ENCODE assay signal across 8 mouse cellular contexts in the genomic region with DNA sequence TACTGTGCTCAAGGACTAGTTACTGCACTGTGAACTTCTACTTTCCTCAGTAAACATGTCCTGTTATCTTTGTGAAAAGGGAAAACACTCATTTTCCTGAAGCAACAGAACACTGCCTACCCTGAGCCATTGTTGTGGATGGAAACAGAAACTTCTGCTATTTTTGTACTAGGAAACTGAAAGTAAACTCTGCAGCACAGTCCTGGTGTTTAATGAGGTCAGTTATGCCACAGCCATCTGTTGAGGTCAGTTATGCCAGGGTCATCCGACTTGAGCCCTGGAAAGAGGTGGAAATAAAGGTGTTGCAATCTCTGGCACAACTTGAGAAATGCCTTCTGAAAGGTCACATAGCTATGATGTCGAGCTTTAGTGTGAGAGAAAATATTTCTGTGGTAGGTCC. TPM values are rescaled to one million over a fixed set of nuclear protein-coding genes. Genes with fewer than 3 reads are reported as not detected.
DNase-seq lines count a peak whose midpoint lies in the region; ATAC-seq and TF ChIP-seq lines count a peak whose summit lies in the region.
"Had no signal": no experiment of that assay in that cellular context is flagged by ENCODE, and none has a peak within 500 bp of the region (broad histone marks: within the 10 kb centered on the region; RNA-seq: fewer than 3 reads in every experiment).

No protein-coding gene starts in this region.

- H3K9ac ChIP-seq in intestine, postnatal 0 days (ENCODE audit: low read depth, low read length): no peak overlapping the region
- no peak overlapping the region for H3K9ac ChIP-seq in intestine, embryonic 16.5 days (ENCODE audit: low read depth, low read length)
- no peak overlapping the region for H3K9ac ChIP-seq in CH12.LX (ENCODE audit: insufficient read depth, low read depth)

- no peaks in the 10 kb centered on the region for H3K27me3 ChIP-seq in intestine, postnatal 0 days (replicated peaks; ENCODE audit: control insufficient read depth, insufficient read depth, low read length)
- no peaks in the 10 kb centered on the region for H3K27me3 ChIP-seq in intestine, embryonic 16.5 days (replicated peaks; ENCODE audit: control insufficient read depth, insufficient read depth, low read length)
- H3K27me3 ChIP-seq in CH12.LX (replicated peaks): no peaks in the 10 kb centered on the region

- 29% methylated on average over 2 of the region's 2 CpGs for WGBS in intestine, postnatal 0 days
- 37% methylated on average over 2 of the region's 2 CpGs for WGBS in intestine, embryonic 16.5 days

- dilution Hi-C loops in CH12.LX (cut with MboI; ENCODE audit: extremely low pct_ligation_motif_present, extremely low pct_unique_long_range_greater_than_20kb, low sequenced_read_pairs): no loop called here

- H3K4me3 ChIP-seq in intestine, postnatal 0 days (ENCODE audit: low read depth, low read length): no peak overlapping the region
- H3K4me3 ChIP-seq in intestine, embryonic 16.5 days (ENCODE audit: low read length): no peak overlapping the region
- H3K4me3 ChIP-seq in CH12.LX (replicated peaks in 1 of 3; ENCODE audit: low read depth in 2 of 3, low read length in 2 of 3, poor library complexity in 1 of 3): no peak overlapping the region

- no peaks in the 10 kb centered on the region for H3K79me2 ChIP-seq in CH12.LX (replicated peaks; ENCODE audit: control insufficient read depth, extremely low read depth, insufficient read depth, poor library complexity, severe bottlenecking)

- no peak overlapping the region for H3K4me2 ChIP-seq in intestine, postnatal 0 days (replicated peaks; ENCODE audit: low read depth)
- H3K4me2 ChIP-seq in intestine, embryonic 16.5 days (ENCODE audit: low read depth, low read length): no peak overlapping the region
- no peak overlapping the region for H3K4me2 ChIP-seq in CH12.LX (ENCODE audit: insufficient read depth, low read depth, poor library complexity, severe bottlenecking)

- ATAC-seq in intestine, postnatal 0 days: peak; percentile 67
- no peak for ATAC-seq in intestine, embryonic 16.5 days

- TF ChIP-seq RAD21 in CH12.LX (IDR thresholded peaks at IDR 0.05; ENCODE audit: low read depth, low read length): no peak

- DNase-seq in CH12.LX (ENCODE audit: extremely low read depth): peak; percentile 35
- peak; percentile 61 for DNase-seq in adrenal gland, postnatal 10 days
- peak; percentile 73 for DNase-seq in lung, postnatal 36 days
- DNase-seq in gastrocnemius, postnatal 4 days (ENCODE audit: low spot score in 2 of 2): no peak
- no peak for DNase-seq in cerebellum, adult 18-20 months

- 0 out of 2 replicates have a peak overlapping the region, but pooled peaks have one; percentile 57 for H3K27ac ChIP-seq in intestine, postnatal 0 days (ENCODE audit: low read depth, low read length)
- no peak overlapping the region for H3K27ac ChIP-seq in intestine, embryonic 16.5 days (ENCODE audit: low read length)
- no peak overlapping the region for H3K27ac ChIP-seq in CH12.LX (ENCODE audit: insufficient read depth, low read depth)

- no peak for TF ChIP-seq POLR2A in CH12.LX (IDR thresholded peaks at IDR 0.05; ENCODE audit: low read depth, low read length)

- peak; percentile 29; the same call in 1 of the 2 replicates for TF ChIP-seq EP300 in CH12.LX (IDR thresholded peaks at IDR 0.05; ENCODE audit: low read length)

- no peaks in the 10 kb centered on the region for H3K9me3 ChIP-seq in intestine, postnatal 0 days (ENCODE audit: control insufficient read depth)
- H3K9me3 ChIP-seq in intestine, embryonic 16.5 days (ENCODE audit: control insufficient read depth, low read length): no peaks in the 10 kb centered on the region
- no peaks in the 10 kb centered on the region for H3K9me3 ChIP-seq in CH12.LX (replicated peaks; ENCODE audit: low read length)

- H3K36me3 ChIP-seq in intestine, postnatal 0 days (ENCODE audit: control insufficient read depth, insufficient read depth): no peaks in the 10 kb centered on the region
- H3K36me3 ChIP-seq in intestine, embryonic 16.5 days (ENCODE audit: control insufficient read depth, insufficient read depth, low read length): no peaks in the 10 kb centered on the region
- H3K36me3 ChIP-seq in CH12.LX (replicated peaks in 1 of 2; ENCODE audit: control insufficient read depth in 1 of 2, insufficient read depth in 1 of 2, low read length in 1 of 2): no peaks in the 10 kb centered on the region
- H3K36me3 ChIP-seq: G1E had no signal

- peaks cover 4% of the 10 kb centered on the region; the same call in 1 of the 2 replicates for H3K4me1 ChIP-seq in intestine, postnatal 0 days (replicated peaks; ENCODE audit: control insufficient read depth, insufficient read depth, low read length)
- H3K4me1 ChIP-seq in intestine, embryonic 16.5 days (ENCODE audit: control insufficient read depth, insufficient read depth, low read length): peaks cover 7% of the 10 kb centered on the region
- peaks cover 4 to 20% of the 10 kb centered on the region in 2 experiments for H3K4me1 ChIP-seq in CH12.LX (ENCODE audit: control insufficient read depth in 1 of 2, insufficient read depth in 2 of 2)

- in situ Hi-C loops in CH12.LX (cut with MboI; ENCODE audit: low pct_ligation_motif_present, low pct_unique_long_range_greater_than_20kb, low sequenced_read_pairs): no loop called here

- no peak for TF ChIP-seq CTCF in intestine, postnatal 0 days (IDR thresholded peaks at IDR 0.05; ENCODE audit: low read depth)
- TF ChIP-seq CTCF in CH12.LX (conservative IDR thresholded peaks at IDR 0.05 in 1 of 2, IDR thresholded peaks at IDR 0.05 in 1 of 2; ENCODE audit: low read depth in 2 of 2, low read length in 2 of 2): no peak

TF ChIP-seq in CH12.LX, 34 proteins besides CTCF, POLR2A, EP300 and RAD21:
- TF ChIP-seq HCFC1 (IDR thresholded peaks at IDR 0.05; ENCODE audit: low read depth, low read length): no peak
- 0 out of 2 replicates have a peak, but pooled peaks have one; percentile 7 for TF ChIP-seq BHLHE40 (IDR thresholded peaks at IDR 0.05; ENCODE audit: low read depth, low read length)
- peak; percentile 72 for TF ChIP-seq ETS1 (conservative IDR thresholded peaks at IDR 0.05; ENCODE audit: low read depth, low read length)
- peak; percentile 87 for TF ChIP-seq MEF2A (IDR thresholded peaks at IDR 0.05; ENCODE audit: borderline replicate concordance, low read depth, low read length)
- no peak for TF ChIP-seq JUN (IDR thresholded peaks at IDR 0.05; ENCODE audit: insufficient read depth, low read depth, low read length)

RNA-seq across cellular contexts. Expression of a gene that starts 3.8 kb away (rescaled TPM):
- 10.8 and 13.1 TPM in 2 replicates for polyA plus RNA-seq in intestine, postnatal 0 days (2015; fragmentation: Nextera tagmentation; extraction: Ambion mirVana)
- 1.2 TPM in 2 replicates for polyA plus RNA-seq in intestine, embryonic 16.5 days (2015; fragmentation: Nextera tagmentation; extraction: Ambion mirVana)
- total RNA-seq in CH12.LX (2012; rRNA removed) (0.04 TPM in 1 of 2 replicates, not detected in the other), CH12.LX (2014; rRNA removed) (0.07 and 0.12 TPM in 2 replicates)
- polyA plus RNA-seq in CH12.LX (2012; ENCODE audit: insufficient read length, low read depth): 0.06 and 0.16 TPM in 2 replicates
- total RNA-seq in adrenal gland, postnatal 10 days (2021): 10 to 100 TPM; 13.9 to 15.0 TPM
- 1 to 10 TPM; 1.8 to 1.9 TPM for total RNA-seq in gastrocnemius, postnatal 4 days (2021)
- polyA plus RNA-seq: G1E had no signal

RNA-seq across cellular contexts. Expression of a gene that starts 8.9 kb away (rescaled TPM):
- 14.2 and 15.0 TPM in 2 replicates for polyA plus RNA-seq in intestine, postnatal 0 days (2015; fragmentation: Nextera tagmentation; extraction: Ambion mirVana)
- polyA plus RNA-seq in intestine, embryonic 16.5 days (2015; fragmentation: Nextera tagmentation; extraction: Ambion mirVana): 4.4 and 5.5 TPM in 2 replicates
- total RNA-seq in CH12.LX (2012; rRNA removed): 0.08 TPM in 1 of 2 replicates, not detected in the other
- 0.15 and 0.26 TPM in 2 replicates for total RNA-seq in CH12.LX (2014; rRNA removed)
- polyA plus RNA-seq in CH12.LX (2012; ENCODE audit: insufficient read length, low read depth): 0.18 and 0.47 TPM in 2 replicates
- 10 to 100 TPM; 13.2 to 25.8 TPM for total RNA-seq in adrenal gland, postnatal 10 days (2021)
- total RNA-seq in gastrocnemius, postnatal 4 days (2021): 1 to 10 TPM; 4.8 to 5.8 TPM
- polyA plus RNA-seq: G1E had no signal

RNA-seq across cellular contexts. Expression of a gene that starts 45.0 kb away (rescaled TPM):
- 4.4 and 5.5 TPM in 2 replicates for polyA plus RNA-seq in intestine, postnatal 0 days (2015; fragmentation: Nextera tagmentation; extraction: Ambion mirVana)
- polyA plus RNA-seq in intestine, embryonic 16.5 days (2015; fragmentation: Nextera tagmentation; extraction: Ambion mirVana): 13.7 and 13.8 TPM in 2 replicates
- 0.04 TPM in 2 replicates for total RNA-seq in CH12.LX (2012; rRNA removed)
- 0.18 and 0.52 TPM in 2 replicates for total RNA-seq in CH12.LX (2014; rRNA removed)
- 0.57 and 0.64 TPM in 2 replicates for polyA plus RNA-seq in CH12.LX (2012; ENCODE audit: insufficient read length, low read depth)
- total RNA-seq in adrenal gland, postnatal 10 days (2021): 10 to 100 TPM; 32.3 to 48.8 TPM
- 10 to 100 TPM; 47.7 to 48.2 TPM for total RNA-seq in gastrocnemius, postnatal 4 days (2021)
- polyA plus RNA-seq: G1E had no signal

Comparison
In these comparisons a context has a peak if more than half of its experiments do, and no peak if none do; other contexts are left out.
1. DNase-seq: peak in CH12.LX (single experiment), adrenal gland, postnatal 10 days (single experiment) and lung, postnatal 36 days (single experiment); none in gastrocnemius, postnatal 4 days (0 of 2) and cerebellum, adult 18-20 months (0 of 2).
2. RNA of a gene that starts 3.8 kb away (total RNA-seq): 13.9 to 15.0 TPM in adrenal gland, postnatal 10 days; 1.8 to 1.9 TPM in gastrocnemius, postnatal 4 days and 0.04 to 0.12 TPM in CH12.LX; every median in the first group is over 4 times any median in the second.
3. RNA of a gene that starts 8.9 kb away (total RNA-seq): 13.2 to 25.8 TPM in adrenal gland, postnatal 10 days and 4.8 to 5.8 TPM in gastrocnemius, postnatal 4 days; 0.08 to 0.26 TPM in CH12.LX; every median in the first group is over 4 times any median in the second.
4. RNA of a gene that starts 45.0 kb away (total RNA-seq): 32.3 to 48.8 TPM in adrenal gland, postnatal 10 days and 47.7 to 48.2 TPM in gastrocnemius, postnatal 4 days; 0.04 to 0.52 TPM in CH12.LX; every median in the first group is over 10 times any median in the second.